Mouse (Mus musculus) hindbrain, embryonic 11.5 days (tissue): ENCODE data around the gene Sox10. TPM values are rescaled to one million over a fixed set of nuclear protein-coding genes. Genes with fewer than 3 reads are reported as not detected.

Experiments used
- ATAC-seq: fragments of 200-750 bp; cut with Nextera tagmentation; 2 replicates; pipeline ENCODE4 v1.8.0; 2017; ENCODE audit warnings: mild to moderate bottlenecking, moderate TSS enrichment, moderate library complexity; ENCODE audit not compliant: low FRiP score
- DNase-seq: peaks from one replicate; pipeline ENCODE4 v3.0.0-alpha.2; 2015; ENCODE audit warnings: low spot score
- H3K27ac ChIP-seq: fragments of 300-500 bp; sonication (generic); 2 replicates; pipeline ENCODE4 v1.5.1; 2014; ENCODE audit warnings: mild to moderate bottlenecking, low read depth, low read length
- H3K27me3 ChIP-seq: fragments of 300-500 bp; sonication (generic); 2 replicates; pipeline ENCODE4 v1.6.1; 2014; ENCODE audit warnings: mild to moderate bottlenecking, low read length, moderate library complexity, mixed read lengths; ENCODE audit not compliant: control insufficient read depth, insufficient read depth
- H3K36me3 ChIP-seq: fragments of 300-500 bp; sonication (generic); 2 replicates; pipeline ENCODE4 v1.6.1; 2014; ENCODE audit warnings: mild to moderate bottlenecking, low read length, moderate library complexity, mixed read lengths; ENCODE audit not compliant: control insufficient read depth, insufficient read depth
- H3K4me1 ChIP-seq: fragments of 300-500 bp; sonication (generic); replicated peaks from 2 replicates; pipeline ENCODE4 v1.6.1; 2014; ENCODE audit warnings: low read length, mixed read lengths; ENCODE audit not compliant: control insufficient read depth, insufficient read depth
- H3K4me2 ChIP-seq: fragments of 300-500 bp; sonication (generic); replicated peaks from 2 replicates; pipeline ENCODE4 v1.6.1; 2014; ENCODE audit warnings: mild to moderate bottlenecking, low read depth, low read length
- H3K4me3 ChIP-seq: fragments of 300-500 bp; sonication (generic); 2 replicates; pipeline ENCODE4 v1.5.1; 2014; ENCODE audit warnings: low read depth, low read length
- H3K9ac ChIP-seq: fragments of 300-500 bp; sonication (generic); 2 replicates; pipeline ENCODE4 v1.6.1; 2014; ENCODE audit warnings: low read depth, low read length
- H3K9me3 ChIP-seq: fragments of 300-500 bp; sonication (generic); 2 replicates; pipeline ENCODE4 v1.6.1; 2016; ENCODE audit warnings: low read length; ENCODE audit not compliant: control insufficient read depth
- WGBS: fragments of 180-500 bp; shearing (Covaris S2); extraction: QIAGEN DNeasy Blood & Tissue Kit; methylation state at CpG from one replicate; pipeline ENCODE4 v1.1.7; 2014; 5-methylcytosine and 5-hydroxymethylcytosine counted together
- polyA plus RNA-seq: library from polyadenylated mRNA; unstranded; fragments of >200 nt; fragmentation: Nextera tagmentation; extraction: Ambion mirVana; gene quantifications from 2 replicates; pipeline ENCODE4 v1.2.1, GENCODE M21; 2014

Sox10 gene
- 11.4 and 16.8 TPM in 2 replicates for polyA plus RNA-seq

DNA sequence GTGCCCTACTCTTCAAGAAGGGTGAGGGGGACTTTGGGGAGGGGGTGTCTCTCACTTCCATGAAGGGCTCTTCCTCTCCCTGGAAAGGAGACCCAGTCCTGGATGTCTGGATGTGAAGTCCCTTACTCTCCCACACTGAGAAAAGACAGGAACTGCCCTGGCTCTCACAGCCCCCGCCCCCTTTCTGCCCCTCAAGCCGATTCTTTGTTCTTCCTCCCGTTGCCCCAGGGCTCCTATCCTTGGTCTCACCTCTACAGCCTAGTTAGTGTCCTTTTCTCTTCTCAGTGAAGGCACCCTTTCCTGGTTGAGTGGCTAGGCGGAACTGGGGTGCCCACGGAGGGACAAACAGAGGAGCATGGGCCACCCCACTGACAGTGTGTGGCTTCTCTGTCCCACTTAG lies at the start of gene Sox10:
Gene Sox10 (minus strand): TSS at position 101 of the 400 bp plus-strand sequence.
- H3K4me3 ChIP-seq, result no peak within 1 kb of the TSS
- DNase-seq (no peak), ATAC-seq (no peak)
- peaks cover 42% of the 10 kb centered on the region for H3K27me3 ChIP-seq
- H3K36me3 ChIP-seq, result no peaks in the 10 kb centered on the region
- H3K27ac ChIP-seq, result peak within 1 kb of the TSS; percentile 67
- WGBS, result 36% methylated on average over 5 of the region's 5 CpGs
- H3K4me1 ChIP-seq, result peaks cover 6% of the 10 kb centered on the region
- no peaks in the 10 kb centered on the region for H3K9me3 ChIP-seq
- H3K9ac ChIP-seq, result 0 out of 2 replicates have a peak within 1 kb of the TSS, but pooled peaks have one; percentile 11
- no peak within 1 kb of the TSS; the same call in 1 of the 2 replicates for H3K4me2 ChIP-seq

DNA sequence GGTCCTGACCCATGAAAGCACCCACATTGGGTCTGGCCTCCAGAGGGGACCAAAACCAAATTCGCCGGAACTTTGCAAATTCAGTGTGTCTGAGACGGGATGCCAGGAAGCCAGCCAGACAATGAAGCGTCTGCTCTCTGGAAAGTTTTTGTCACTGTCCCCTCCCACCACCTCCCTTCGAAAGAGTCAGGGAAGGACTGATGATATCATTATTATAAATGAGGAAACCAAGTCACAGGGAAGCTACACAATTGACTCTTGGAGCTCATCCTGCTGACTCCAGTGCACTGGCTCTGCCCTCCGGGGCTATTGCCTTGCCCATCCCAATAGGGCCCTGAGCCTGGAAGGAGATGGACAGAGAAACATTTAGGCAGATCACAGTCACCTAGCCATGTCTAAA lies 48.6 kb upstream of the Sox10 start:
- Histone ChIP-seq H3K27me3 (no peaks in the 10 kb centered on the region), H3K4me1 (no peaks in the 10 kb centered on the region), H3K27ac (peak overlapping the region; percentile 36; the same call in 1 of the 2 replicates), H3K36me3 (no peaks in the 10 kb centered on the region), H3K4me2 (no peak overlapping the region), H3K9me3 (no peaks in the 10 kb centered on the region), H3K4me3 (no peak overlapping the region), H3K9ac (no peak overlapping the region)
- DNase-seq, result no peak
- WGBS, result 65% methylated on average over 6 of the region's 6 CpGs
- ATAC-seq, result no peak

DNA sequence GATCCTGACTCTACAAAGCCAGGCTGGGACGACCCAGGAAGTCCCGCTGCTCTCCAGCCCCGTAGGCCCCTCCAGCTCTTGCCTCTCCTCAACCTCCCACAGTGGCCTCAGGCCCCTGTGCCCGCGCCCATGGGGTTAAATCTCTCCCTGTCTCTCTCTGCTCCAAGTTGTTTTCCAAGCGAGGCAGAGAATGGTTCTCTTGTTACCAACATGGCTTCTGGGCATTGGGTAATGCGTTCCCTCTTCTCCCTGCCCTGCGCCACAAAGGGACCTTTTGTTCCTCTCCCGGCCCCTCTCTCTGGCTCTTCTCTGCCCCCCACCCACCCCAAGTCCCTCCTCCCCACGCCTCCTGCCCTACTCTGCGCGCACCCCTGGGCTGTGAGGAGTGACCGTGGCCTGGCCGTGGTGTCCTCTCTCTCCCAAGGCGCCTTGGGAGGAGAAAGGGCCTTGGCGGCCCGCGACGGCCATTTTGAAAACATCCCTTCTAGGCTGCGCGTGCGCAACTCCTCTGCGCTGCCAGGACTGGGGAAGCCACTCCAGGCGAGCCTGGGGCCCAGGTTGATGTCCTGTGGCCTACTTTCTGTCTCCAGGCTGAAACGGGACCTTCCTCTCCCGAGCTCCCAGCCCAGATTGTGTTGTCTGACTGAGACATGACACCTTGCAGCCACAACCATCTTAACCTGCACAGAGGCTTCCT lies 47.9 kb upstream of the Sox10 start:
- no peak for DNase-seq

DNA sequence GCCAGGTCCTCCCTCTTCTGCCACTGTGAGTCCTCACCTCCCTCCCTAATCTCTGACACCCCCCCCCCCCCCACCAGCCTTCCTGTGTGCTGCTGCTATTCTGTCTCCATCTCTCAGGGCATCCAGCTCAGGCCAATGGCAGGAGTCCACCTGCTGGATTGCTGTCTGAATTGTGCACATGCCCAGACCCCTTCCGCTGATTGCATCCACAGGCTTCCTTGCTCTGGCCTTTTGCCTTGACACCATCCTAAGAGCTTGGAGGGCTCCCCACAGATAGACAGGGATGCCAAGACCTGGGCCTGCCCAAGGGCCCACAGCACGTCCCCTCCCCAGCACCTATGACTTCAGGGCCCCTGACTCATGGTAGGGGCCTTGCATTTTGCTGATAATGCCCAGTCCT lies 45.3 kb upstream of the Sox10 start:
- 72% methylated on average over 2 of the region's 2 CpGs for WGBS
- H3K4me2 ChIP-seq, result no peak overlapping the region
- H3K27ac ChIP-seq, result no peak overlapping the region
- H3K36me3 ChIP-seq, result no peaks in the 10 kb centered on the region
- no peak overlapping the region for H3K9ac ChIP-seq
- no peak overlapping the region for H3K4me3 ChIP-seq
- DNase-seq, result no peak
- H3K9me3 ChIP-seq, result no peaks in the 10 kb centered on the region
- no peaks in the 10 kb centered on the region for H3K27me3 ChIP-seq
- no peaks in the 10 kb centered on the region for H3K4me1 ChIP-seq
- no peak for ATAC-seq

More for the DNA sequence above, 47.9 kb upstream of the Sox10 start:
- H3K4me2 ChIP-seq, result no peak overlapping the region
- H3K4me1 ChIP-seq, result no peaks in the 10 kb centered on the region
- H3K4me3 ChIP-seq, result no peak overlapping the region
- no peaks in the 10 kb centered on the region for H3K36me3 ChIP-seq
- no peaks in the 10 kb centered on the region for H3K27me3 ChIP-seq
- no peak for ATAC-seq
- peak overlapping the region; percentile 36; the same call in 1 of the 2 replicates for H3K27ac ChIP-seq
- WGBS, result 87% methylated on average over 26 of the region's 26 CpGs
- no peak overlapping the region for H3K9ac ChIP-seq
- no peaks in the 10 kb centered on the region for H3K9me3 ChIP-seq

DNA sequence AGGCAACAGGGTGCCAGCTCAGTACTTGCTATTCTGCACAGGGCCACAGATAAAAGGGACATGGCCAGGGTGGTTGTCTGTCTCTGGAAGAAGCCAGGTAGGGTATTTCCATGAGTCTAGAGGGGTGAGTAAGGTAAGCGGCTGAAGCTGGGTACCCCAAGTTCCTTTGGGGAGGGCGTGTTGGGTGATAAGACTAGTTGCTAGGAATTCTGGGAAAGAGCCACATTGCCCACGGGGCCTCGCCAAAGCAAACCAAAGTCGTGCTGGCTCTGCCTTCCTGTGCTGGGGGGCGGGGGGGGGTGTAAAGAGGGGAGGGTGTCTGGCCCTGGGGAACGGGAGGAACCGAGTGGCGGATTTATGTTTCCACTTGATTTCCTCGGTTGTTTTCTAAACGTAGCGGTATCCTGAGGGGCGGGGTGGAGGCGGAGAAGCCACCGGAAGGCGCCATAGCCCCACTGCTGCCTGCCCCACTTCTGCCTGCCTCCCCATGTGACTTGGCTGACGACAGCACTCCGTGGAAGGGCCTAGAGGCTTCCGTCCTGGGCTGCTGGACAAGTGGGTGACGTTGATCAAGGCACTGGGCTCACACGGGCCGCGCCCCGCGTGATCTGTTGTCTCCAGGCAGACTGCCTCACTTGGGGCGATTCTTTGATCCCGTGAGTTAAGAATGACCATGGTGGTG lies 43.9 kb upstream of the Sox10 start:
- DNase-seq (no peak), ATAC-seq (no peak)
- no peaks in the 10 kb centered on the region for H3K27me3 ChIP-seq
- H3K36me3 ChIP-seq, result no peaks in the 10 kb centered on the region
- 82% methylated on average over 27 of the region's 27 CpGs for WGBS
- no peaks in the 10 kb centered on the region for H3K9me3 ChIP-seq
- no peak overlapping the region for H3K27ac ChIP-seq
- H3K4me1 ChIP-seq, result no peaks in the 10 kb centered on the region
- H3K9ac ChIP-seq, result no peak overlapping the region
- no peak overlapping the region for H3K4me3 ChIP-seq
- no peak overlapping the region for H3K4me2 ChIP-seq

DNA sequence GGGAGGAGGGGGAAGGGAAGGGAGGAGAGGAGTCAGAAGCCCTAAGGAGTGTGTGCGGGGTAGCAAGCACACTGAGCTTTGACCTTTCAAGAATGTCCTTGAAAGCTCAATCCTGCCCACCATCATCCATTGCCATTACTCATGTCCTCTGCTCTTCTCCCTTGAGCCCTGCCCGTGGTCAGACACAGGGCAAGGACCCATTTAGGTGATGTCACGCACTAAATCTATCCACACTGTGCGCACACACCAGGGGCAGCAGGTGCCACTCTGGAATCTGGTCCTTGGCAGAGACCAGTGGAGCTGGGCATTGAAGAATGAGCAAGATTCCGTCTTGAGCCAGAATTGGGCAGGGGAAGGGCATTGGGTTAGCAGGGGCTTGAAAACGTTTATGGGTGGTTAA lies 43.2 kb upstream of the Sox10 start:
- Histone ChIP-seq H3K4me1 (no peaks in the 10 kb centered on the region), H3K9ac (no peak overlapping the region), H3K4me3 (no peak overlapping the region), H3K9me3 (no peaks in the 10 kb centered on the region), H3K27ac (no peak overlapping the region), H3K27me3 (no peaks in the 10 kb centered on the region), H3K36me3 (no peaks in the 10 kb centered on the region), H3K4me2 (no peak overlapping the region)
- DNase-seq (no peak), ATAC-seq (no peak)
- WGBS, result 75% methylated on average over 6 of the region's 6 CpGs

DNA sequence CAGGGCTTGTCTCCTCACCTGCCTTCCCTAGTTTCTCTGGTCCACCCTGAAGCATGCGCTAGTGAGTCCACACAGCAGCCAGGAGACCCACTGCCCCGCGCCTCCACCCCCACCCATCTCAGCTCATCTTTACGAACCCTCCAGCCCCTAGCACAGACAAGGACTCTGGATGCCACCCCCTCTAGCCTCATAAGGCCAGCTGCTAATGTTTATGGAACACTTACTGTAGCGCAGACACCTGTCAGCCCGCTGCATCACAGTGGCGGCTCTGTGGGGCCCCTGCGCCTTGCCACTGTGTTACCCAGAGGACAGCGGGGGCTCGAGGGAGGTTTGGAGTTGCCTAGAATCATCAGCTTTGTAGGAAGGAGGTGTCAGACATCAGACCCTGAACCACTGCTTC lies 37.5 kb upstream of the Sox10 start:
- ATAC-seq (peak; percentile 17), DNase-seq (peak; percentile 24)
- 46% methylated on average over 10 of the region's 10 CpGs for WGBS
- Histone ChIP-seq H3K4me3 (no peak overlapping the region), H3K4me2 (no peak overlapping the region), H3K4me1 (peaks cover 14% of the 10 kb centered on the region), H3K27me3 (no peaks in the 10 kb centered on the region), H3K9me3 (no peaks in the 10 kb centered on the region), H3K36me3 (no peaks in the 10 kb centered on the region), H3K9ac (0 out of 2 replicates have a peak overlapping the region, but pooled peaks have one; percentile 11), H3K27ac (peak overlapping the region; percentile 71)

DNA sequence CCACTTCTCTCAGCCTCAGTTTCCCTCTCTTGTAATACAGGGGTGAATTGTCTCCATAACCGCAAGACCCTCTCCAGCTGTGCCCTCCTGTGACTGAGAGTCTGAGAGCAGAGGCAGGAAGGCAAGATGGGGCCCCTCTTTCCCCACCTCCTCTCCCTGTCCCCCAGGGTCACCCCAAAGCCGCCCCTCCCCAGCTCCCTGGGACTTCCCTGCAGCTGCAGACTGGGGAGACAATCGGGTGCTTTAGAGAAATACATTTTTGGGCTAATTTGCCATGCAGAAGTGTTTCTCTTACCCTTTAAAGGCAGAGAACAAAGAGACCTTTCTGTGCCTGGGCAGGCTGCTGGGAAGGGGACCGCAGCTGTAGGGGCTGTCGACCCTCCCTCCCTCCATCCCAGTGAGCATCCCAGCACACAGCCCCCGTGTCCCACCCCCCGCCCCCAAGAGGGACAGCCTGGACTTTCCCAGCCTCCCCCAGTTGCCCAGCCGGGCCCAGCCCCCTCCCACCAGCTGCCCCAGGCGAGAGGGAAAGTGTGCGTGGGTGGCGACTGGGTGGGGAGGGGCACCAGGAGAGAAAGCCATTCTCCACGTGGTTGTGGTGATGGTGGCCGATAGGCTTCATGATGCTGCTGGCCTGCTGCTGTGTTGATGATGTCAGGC lies 36.6 kb upstream of the Sox10 start:
- Histone ChIP-seq H3K9me3 (no peaks in the 10 kb centered on the region), H3K27ac (peak overlapping the region; percentile 71), H3K4me1 (peaks cover 14% of the 10 kb centered on the region), H3K4me3 (no peak overlapping the region), H3K4me2 (no peak overlapping the region), H3K27me3 (no peaks in the 10 kb centered on the region), H3K36me3 (no peaks in the 10 kb centered on the region), H3K9ac (peak overlapping the region; percentile 8; the same call in 1 of the 2 replicates)
- ATAC-seq, result peak; percentile 89
- 12% methylated on average over 13 of the region's 13 CpGs for WGBS
- peak; percentile 66 for DNase-seq
